Mouse (Mus musculus): Measurements from ENCODE around the gene Cip2a. TPM values are rescaled to one million over a fixed set of nuclear protein-coding genes. Genes with fewer than 3 reads are reported as not detected.

Gene Cip2a
- polyA plus RNA-seq (2012; ENCODE audit: insufficient read depth, insufficient read length, missing spikeins), result 0.75 and 1.6 TPM in 2 replicates

GRCm38 (mm10) chr16:48993559-48994342, at the start of gene Cip2a, which contains the start of gene Dzip3:
TSS of gene Cip2a (plus strand) at chr16:48994185.
TSS of gene Dzip3 (minus strand) at chr16:48994165.
- Histone ChIP-seq H3K27ac (replicated peaks; ENCODE audit: low read depth, low read length) (peak within 1 kb of the TSS; percentile 55), H3K4me1 (ENCODE audit: control insufficient read depth, insufficient read depth, insufficient read length, low read length) (peaks cover 3% of the 10 kb centered on the region; the same call in 1 of the 2 replicates), H3K4me3 (ENCODE audit: insufficient read depth, low read depth, low read length) (peak within 1 kb of the TSS; percentile 98)

DNA sequence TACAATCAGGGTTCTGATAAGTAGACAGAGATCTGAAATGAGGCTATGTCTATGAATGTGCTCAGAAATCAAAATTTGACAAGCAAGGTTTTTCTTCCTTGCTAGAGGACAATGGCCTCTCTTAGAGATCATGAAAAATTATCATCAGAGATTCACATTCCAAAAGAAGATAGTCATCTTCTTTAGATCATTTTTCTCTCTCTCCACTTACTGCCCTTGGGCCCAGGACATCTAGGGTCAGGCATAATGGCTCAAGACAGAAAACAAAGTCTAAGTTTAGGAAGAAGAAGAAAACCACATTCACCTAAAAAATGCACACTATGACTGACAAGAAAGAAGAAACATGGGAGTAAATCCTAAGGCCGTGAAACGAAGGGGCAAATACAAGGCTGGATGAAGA, 21.0 kb upstream of the Cip2a start:
- no peak overlapping the region for H3K27ac ChIP-seq (replicated peaks; ENCODE audit: low read depth, low read length)
- H3K4me1 ChIP-seq (ENCODE audit: control insufficient read depth, insufficient read depth, insufficient read length, low read length), result no peaks in the 10 kb centered on the region
- H3K4me3 ChIP-seq (ENCODE audit: insufficient read depth, low read depth, low read length), result no peak overlapping the region

GRCm38 (mm10) chr16:48973548-48973947, 20.4 kb upstream of the Cip2a start:
- H3K4me3 ChIP-seq (ENCODE audit: insufficient read depth, low read depth, low read length), result no peak overlapping the region
- H3K4me1 ChIP-seq (ENCODE audit: control insufficient read depth, insufficient read depth, insufficient read length, low read length), result no peaks in the 10 kb centered on the region
- H3K27ac ChIP-seq (replicated peaks; ENCODE audit: low read depth, low read length), result no peak overlapping the region

DNA sequence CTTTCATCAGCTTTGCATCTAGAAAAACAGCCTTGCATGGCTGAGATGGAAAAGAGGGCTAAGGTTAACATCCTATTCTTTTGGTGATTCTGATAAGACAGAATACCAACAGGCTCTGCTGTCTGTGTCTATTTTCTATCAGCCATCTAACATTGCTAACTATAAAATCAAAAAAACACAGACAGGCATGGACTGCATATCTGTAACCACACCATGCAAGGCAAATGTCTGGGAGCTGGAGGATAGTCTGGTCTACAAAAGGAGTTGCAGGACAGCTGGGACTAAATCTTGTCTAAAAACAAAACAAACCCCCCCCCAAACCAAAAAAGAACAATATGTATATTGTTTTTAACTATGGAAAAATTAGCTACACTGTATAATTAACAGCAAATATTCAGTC, 14.0 kb upstream of the Cip2a start:
- no peaks in the 10 kb centered on the region for H3K4me1 ChIP-seq (ENCODE audit: control insufficient read depth, insufficient read depth, insufficient read length, low read length)
- no peak overlapping the region for H3K27ac ChIP-seq (replicated peaks; ENCODE audit: low read depth, low read length)
- H3K4me3 ChIP-seq (ENCODE audit: insufficient read depth, low read depth, low read length), result no peak overlapping the region

DNA sequence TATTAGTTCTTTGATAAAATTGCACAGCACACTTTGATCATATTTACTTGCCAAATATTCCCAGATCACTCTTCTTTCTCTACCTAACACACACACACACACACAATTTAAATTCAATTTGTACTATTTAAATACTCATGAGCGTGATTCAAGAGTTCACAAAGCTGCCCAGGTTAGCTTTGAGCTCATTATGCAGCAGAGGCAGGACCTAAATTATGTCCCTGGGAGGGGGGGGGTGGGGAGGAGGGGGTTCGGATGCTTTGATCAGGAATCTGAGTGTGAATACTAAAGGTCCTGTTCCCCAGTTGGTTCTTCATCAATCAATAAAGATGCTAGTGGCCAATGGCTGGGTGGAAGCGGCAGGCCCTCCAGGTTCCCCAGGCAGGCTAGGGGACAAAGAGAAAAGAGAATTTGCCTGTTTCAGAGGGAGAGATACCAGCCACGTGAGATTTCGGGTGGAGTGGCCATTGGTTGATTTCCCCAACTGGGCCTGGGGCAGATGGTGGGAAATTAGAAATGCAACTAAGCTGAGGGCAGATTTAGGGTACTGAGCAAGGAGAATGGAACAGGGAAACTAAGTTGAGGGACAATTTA, 8.9 kb upstream of the Cip2a start:
- no peaks in the 10 kb centered on the region for H3K4me1 ChIP-seq (ENCODE audit: control insufficient read depth, insufficient read depth, insufficient read length, low read length)
- no peak overlapping the region for H3K4me3 ChIP-seq (ENCODE audit: insufficient read depth, low read depth, low read length)
- H3K27ac ChIP-seq (replicated peaks; ENCODE audit: low read depth, low read length), result no peak overlapping the region

DNA sequence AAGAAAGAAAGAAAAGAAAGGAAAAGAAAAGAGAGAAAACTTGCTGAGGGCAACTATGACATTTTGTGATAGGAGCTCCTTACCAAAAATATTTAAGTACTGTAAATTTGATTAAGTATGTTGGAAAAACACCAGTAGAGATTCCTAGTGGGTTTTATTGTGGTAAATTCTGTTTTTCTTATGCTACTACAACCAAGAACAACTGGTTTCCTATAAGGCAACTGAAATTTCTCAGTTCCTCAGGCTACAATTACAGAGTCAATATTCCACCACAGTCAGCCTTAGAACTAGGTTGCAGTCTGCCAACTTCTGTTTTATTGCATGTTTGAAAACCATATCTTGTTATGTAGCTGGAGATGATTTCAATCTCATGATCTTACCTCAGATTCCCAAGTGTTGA, 4.3 kb upstream of the Cip2a start:
- no peak overlapping the region for H3K4me3 ChIP-seq (ENCODE audit: insufficient read depth, low read depth, low read length)
- H3K27ac ChIP-seq (replicated peaks; ENCODE audit: low read depth, low read length), result no peak overlapping the region
- H3K4me1 ChIP-seq (ENCODE audit: control insufficient read depth, insufficient read depth, insufficient read length, low read length), result no peaks in the 10 kb centered on the region

GRCm38 (mm10) chr16:48992437-48993230, 1.4 kb upstream of the Cip2a start:
- Histone ChIP-seq H3K4me3 (ENCODE audit: insufficient read depth, low read depth, low read length) (peak overlapping the region; percentile 98), H3K27ac (replicated peaks; ENCODE audit: low read depth, low read length) (no peak overlapping the region), H3K4me1 (ENCODE audit: control insufficient read depth, insufficient read depth, insufficient read length, low read length) (peaks cover 3% of the 10 kb centered on the region; the same call in 1 of the 2 replicates)

DNA sequence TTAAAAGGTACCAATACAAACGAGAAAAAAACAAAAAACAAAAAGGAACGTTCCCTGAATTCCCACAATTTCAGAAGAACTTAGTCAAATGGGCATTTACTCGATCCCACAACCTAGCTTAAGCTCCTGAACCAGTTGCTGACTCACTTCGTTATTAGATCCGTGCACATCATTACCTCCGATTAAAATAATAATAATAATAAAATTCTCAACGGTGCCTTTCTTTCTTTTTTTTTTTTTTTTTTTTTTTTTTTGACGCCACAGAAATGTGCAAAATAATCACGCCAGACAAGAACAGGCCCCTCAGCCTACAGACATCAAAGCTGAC, 790 bp upstream of the Cip2a start:
- peaks cover 3% of the 10 kb centered on the region; the same call in 1 of the 2 replicates for H3K4me1 ChIP-seq (ENCODE audit: control insufficient read depth, insufficient read depth, insufficient read length, low read length)
- H3K27ac ChIP-seq (replicated peaks; ENCODE audit: low read depth, low read length), result no peak overlapping the region; the same call in 1 of the 2 replicates
- H3K4me3 ChIP-seq (ENCODE audit: insufficient read depth, low read depth, low read length), result peak overlapping the region; percentile 98

DNA sequence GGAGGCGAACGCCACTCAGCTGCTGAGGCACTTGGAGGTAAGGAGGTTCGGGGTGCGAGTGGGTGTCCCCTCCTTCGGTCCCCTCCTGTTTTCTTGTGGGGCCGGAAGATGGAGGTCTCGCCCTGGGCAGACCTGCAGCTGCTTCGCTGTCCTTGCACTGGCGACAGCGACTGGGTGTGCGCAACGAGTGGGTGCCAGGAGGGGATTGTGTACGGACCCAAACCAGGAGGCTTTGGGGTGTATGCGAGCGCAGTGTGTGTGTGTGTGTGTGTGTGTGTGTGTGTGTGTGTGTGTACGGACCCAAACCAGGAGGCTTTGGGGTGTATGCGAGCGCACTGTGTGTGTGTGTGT, 333 bp downstream of the Cip2a start:
- H3K4me3 ChIP-seq (ENCODE audit: insufficient read depth, low read depth, low read length), result peak overlapping the region; percentile 98
- H3K4me1 ChIP-seq (ENCODE audit: control insufficient read depth, insufficient read depth, insufficient read length, low read length), result peaks cover 3% of the 10 kb centered on the region; the same call in 1 of the 2 replicates
- no peak overlapping the region for H3K27ac ChIP-seq (replicated peaks; ENCODE audit: low read depth, low read length)

DNA sequence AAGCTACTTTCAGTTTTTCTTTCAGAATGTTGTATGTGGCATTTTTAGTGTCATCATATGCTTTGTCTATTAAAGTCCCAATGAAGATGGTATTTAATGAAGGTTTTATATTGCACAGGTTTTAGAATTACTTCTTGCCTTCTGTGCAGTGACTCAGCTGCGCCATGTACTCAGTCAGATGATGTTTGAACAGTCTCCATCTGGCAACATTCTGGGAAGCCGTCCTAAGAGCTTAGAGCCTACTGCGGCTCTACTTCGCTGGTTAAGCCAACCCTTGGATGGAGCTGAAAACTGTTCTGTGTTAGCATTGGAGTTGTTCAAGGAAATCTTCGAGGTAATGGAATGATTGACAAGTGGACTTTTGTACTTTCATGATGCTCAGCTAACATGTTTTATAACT, 10.2 kb downstream of the Cip2a start:
- Histone ChIP-seq H3K4me3 (ENCODE audit: insufficient read depth, low read depth, low read length) (no peak overlapping the region), H3K27ac (replicated peaks; ENCODE audit: low read depth, low read length) (no peak overlapping the region), H3K4me1 (ENCODE audit: control insufficient read depth, insufficient read depth, insufficient read length, low read length) (no peaks in the 10 kb centered on the region)

DNA sequence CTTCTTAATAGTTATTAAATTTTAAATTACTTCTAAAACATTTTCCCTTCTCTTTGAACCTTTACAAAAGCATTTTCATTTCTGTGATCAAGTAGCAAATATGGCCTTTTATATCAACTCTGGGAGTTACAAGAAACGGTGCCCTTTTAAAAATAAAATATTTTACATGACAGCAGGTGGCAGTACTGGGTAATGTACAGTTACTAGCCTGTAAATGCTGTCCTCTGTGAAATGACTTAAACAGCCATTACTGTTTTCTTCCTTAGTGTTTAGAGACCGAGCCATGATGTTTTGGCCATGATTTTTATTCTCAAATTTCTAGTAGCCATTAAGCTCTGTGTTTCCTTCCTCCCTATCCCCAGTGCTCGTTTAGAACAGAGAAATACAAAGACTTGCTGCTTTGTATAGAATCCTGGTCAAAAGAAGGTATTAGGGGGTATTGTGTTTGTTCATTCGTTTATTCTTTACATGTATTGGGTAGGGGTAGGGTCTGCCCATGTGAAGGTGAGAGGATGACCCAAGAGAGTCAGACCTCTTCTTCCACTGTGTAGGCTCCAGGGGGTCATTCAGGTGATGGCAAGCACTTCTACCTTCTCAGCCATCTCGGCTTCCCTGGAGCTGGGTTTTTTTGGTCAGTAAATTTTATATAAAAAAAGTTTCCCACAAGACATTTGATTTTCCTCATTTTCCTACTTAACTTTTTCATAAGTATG, 22.8 kb downstream of the Cip2a start:
- Histone ChIP-seq H3K4me3 (ENCODE audit: insufficient read depth, low read depth, low read length) (no peak overlapping the region), H3K27ac (replicated peaks; ENCODE audit: low read depth, low read length) (no peak overlapping the region), H3K4me1 (ENCODE audit: control insufficient read depth, insufficient read depth, insufficient read length, low read length) (no peaks in the 10 kb centered on the region)

DNA sequence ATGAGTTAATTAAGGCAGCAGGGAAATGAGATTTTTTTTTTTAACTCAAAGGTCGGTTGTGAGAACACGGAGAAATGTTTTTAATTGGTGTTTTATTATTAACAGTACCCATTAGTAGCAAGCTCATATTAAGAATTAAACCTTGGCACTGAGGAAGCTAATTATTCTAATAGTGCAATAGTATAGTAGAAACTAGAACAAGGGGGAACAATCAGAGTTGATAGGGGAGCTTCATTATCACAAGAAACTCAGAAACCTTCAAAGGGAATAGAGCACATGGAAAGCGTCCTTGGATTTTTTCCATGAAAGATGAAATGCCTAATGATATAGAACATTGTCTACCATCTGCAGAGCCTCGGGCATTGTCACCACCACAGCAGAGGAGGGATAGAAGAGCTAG, 41.9 kb downstream of the Cip2a start:
- H3K27ac ChIP-seq (replicated peaks; ENCODE audit: low read depth, low read length), result no peak overlapping the region
- no peak overlapping the region for H3K4me3 ChIP-seq (ENCODE audit: insufficient read depth, low read depth, low read length)
- no peaks in the 10 kb centered on the region for H3K4me1 ChIP-seq (ENCODE audit: control insufficient read depth, insufficient read depth, insufficient read length, low read length)

DNA sequence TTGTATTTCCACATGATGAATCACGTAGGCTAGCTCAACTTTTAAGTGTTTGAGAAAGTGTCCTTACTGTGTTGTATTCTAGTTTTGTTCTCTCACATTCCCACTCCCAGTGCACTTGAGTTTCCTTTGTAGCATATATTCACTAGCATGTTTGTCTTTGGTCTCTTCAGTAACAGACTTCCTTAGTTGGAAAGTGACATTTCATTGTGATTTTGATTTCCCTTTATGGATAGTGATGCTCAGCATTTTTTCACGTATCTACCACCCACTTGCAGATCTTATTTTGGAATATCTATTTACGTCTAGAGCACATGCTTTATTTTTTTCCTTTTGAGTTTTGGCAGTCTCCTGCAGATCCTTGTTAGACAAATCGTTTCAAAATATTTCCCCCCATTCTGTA, 43.8 kb downstream of the Cip2a start:
- Histone ChIP-seq H3K4me3 (ENCODE audit: insufficient read depth, low read depth, low read length) (no peak overlapping the region), H3K27ac (replicated peaks; ENCODE audit: low read depth, low read length) (no peak overlapping the region), H3K4me1 (ENCODE audit: control insufficient read depth, insufficient read depth, insufficient read length, low read length) (no peaks in the 10 kb centered on the region)

DNA sequence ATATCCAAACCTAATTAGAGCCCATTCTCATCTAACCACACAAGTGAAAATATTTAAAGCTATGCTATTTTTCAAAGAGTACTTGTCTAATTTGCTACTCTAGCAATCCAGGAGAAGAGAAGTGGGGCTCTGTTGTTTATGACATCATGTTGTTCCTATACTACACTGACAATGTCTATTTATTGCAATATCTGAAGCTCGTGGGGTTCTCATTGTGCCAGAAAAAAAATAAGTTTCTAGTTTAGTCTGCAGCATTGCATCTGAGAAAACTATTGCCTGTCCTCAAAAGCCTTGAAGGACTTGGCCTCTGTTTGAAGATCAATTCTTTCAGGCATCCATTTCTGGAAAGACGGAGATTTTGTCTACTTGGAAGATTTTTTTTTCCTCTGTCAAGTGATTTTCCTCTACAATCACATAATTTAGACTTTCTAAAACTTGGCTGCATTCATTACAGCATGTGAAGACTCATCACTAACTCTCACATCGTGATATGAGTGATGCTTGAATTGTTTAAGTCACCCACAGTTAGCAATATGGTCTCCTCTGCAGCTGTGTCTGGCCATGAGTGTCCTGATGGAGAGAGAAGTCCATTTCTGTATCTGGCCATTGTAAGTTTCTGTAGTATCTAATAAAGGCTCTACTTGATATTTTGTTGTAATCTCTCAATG, 46.7 kb downstream of the Cip2a start:
- Histone ChIP-seq H3K27ac (replicated peaks; ENCODE audit: low read depth, low read length) (no peak overlapping the region), H3K4me3 (ENCODE audit: insufficient read depth, low read depth, low read length) (no peak overlapping the region), H3K4me1 (ENCODE audit: control insufficient read depth, insufficient read depth, insufficient read length, low read length) (no peaks in the 10 kb centered on the region)
